Mouse (Mus musculus) C2C12 (cell line): ENCODE measurements at regions not wholly inside any gene's neighbourhood (a gene's known extent, or its start where the extent isn't known, plus 50 kb on each side); places are given as distances from the start of the nearest gene placed in this dataset.

Source experiments
- CTCF ChIP-seq: IDR thresholded peaks from one replicate; pipeline ENCODE4 v1.5.1; 2011; ENCODE audit not compliant: control insufficient read depth, insufficient read depth, insufficient read length
- FOSL1 ChIP-seq: IDR thresholded peaks from one replicate; pipeline ENCODE4 v1.8.0; 2011; ENCODE audit warnings: mild to moderate bottlenecking, low read length; ENCODE audit not compliant: poor library complexity, insufficient read depth, severe bottlenecking
- MYOD1 ChIP-seq: IDR thresholded peaks from one replicate; pipeline ENCODE4 v1.6.1; 2011; ENCODE audit warnings: low read depth; ENCODE audit not compliant: control insufficient read depth, insufficient read length
- USF1 ChIP-seq: IDR thresholded peaks from one replicate; pipeline ENCODE4 v1.6.1; 2011; ENCODE audit warnings: low read depth, mild to moderate bottlenecking, control low read depth, moderate library complexity

DNA sequence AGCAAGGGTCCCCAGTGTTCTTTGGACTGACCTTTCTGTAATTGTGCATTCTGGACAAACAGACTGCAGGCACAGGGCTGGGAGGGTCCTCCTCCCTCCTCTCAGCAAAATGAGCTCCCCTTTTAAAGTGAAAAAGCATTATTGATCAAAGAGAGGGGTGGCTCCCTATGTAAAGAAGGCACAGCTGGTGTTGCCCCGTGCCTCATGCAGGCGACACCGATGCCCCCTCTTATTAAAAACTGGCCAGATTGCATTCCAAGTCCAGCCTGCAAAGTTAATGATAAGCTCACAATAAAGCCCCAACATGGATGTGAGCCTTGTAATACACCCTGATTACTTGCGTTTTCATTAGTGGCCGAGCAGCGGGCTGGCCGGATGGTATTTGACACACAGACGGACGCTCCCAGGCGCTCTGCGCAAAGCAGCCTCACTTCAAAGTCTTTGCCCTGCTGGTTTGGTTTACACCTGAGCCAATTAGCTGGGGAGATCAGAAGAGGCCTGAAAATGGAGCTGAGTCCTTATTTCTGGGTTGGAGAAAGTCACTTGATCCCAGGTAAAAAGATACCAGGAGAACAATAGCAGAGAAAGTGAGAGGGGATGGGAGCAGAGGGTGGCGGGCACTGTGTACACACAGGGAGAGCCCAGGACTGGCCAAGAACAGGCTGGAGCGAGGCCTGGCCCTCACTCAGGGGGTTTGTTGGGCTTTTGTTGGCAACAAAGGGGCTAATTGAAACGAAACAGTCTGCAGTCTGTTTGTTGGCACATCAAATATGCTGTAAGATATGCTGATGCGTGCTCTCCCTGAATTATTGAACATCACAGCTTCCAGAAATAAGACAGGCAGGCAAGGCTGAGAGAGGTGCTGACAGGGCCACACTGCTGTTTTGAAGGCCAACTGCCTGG lies 301.4 kb upstream of the Irx4 start:
- TF ChIP-seq CTCF = no peak
- TF ChIP-seq MYOD1 = no peak
- no peak for TF ChIP-seq USF1
- TF ChIP-seq FOSL1 = no peak
